Mouse (Mus musculus): ENCODE results near the gene Mycl.

Mycl gene

GRCm38 (mm10) chr4:123014501-123015282 lies 19.2 kb downstream of the Mycl start:
- no peak for DNase-seq (ENCODE audit: low spot score)

- DNase-seq (ENCODE audit: low spot score), result peak; percentile 89
These were observed 21.1 kb downstream of the Mycl start, which contains the start of gene Trit1 for GRCm38 (mm10) chr4:123016451-123016957. Gene Trit1 (plus strand): TSS chr4:123016597.

GRCm38 (mm10) chr4:123021591-123021990 lies 26.1 kb downstream of the Mycl start:
- no peak for DNase-seq (ENCODE audit: low spot score)

GRCm38 (mm10) chr4:123022896-123023295 lies 27.4 kb downstream of the Mycl start:
- DNase-seq (ENCODE audit: low spot score), result no peak

GRCm38 (mm10) chr4:123025418-123025817 lies 30.0 kb downstream of the Mycl start:
- DNase-seq (ENCODE audit: low spot score), result no peak

- DNase-seq (ENCODE audit: low spot score), result no peak
These were observed 30.7 kb downstream of the Mycl start for GRCm38 (mm10) chr4:123026161-123026560.

- DNase-seq (ENCODE audit: low spot score), result no peak
These were observed 31.1 kb downstream of the Mycl start for GRCm38 (mm10) chr4:123026597-123026996.

DNA sequence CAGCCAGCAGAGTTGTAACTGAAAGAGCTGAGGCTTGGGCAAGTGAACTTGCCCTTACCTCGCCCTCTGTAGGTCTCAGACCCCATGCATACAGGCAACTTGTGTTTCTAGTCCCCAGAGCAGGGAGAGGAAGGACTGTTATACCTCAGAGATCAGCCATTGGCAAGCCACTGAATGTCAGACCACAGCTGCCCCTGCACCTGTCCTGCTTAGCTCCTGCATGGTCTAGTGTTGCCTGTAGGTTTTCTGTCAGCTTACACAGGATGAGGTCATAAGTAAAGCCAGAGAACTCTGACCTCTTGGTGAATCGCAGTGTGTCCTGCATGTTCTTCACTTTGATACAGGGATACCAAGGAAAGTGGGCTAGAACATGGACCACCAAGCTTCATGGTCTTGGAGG lies 39.4 kb downstream of the Mycl start:
- DNase-seq (ENCODE audit: low spot score), result no peak

DNA sequence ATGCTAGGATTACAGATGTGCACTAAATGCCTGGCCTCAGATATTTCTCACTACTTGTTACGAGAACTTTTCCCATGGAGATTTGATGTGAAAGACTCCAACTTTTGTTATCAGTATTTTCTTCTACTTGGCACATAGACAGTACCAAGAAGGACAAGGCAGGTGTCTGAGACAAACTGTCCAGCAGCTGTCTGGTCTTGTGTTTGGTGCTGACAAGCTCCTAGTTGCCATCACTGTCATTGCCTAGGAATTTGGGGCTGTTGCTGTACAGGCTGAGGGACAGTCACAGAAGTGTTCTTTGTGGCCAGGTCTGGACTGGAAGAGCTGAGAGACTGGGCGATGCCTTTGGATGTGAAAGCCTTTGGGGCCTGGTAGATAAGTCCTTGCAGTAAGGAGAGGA lies 40.2 kb downstream of the Mycl start:
- no peak for DNase-seq (ENCODE audit: low spot score)

DNA sequence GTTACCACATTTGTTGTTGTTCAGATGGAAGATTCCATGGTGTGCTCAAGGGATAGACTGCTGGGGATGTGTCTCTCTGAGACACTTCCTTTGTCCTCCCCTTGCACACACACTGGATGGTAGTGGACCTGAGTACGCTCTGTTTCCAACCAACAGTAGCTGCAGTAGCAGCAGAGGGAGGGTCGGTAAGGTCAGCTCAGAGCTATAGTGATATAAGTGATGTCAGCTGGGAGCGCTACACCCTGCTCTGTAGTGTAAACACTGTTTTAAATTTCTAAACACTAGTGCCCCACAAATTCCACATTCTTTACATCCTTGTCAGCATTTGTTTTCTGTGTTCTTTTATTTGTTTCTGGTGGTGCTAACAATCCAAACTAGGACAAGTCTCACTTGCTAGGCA lies 41.3 kb downstream of the Mycl start:
- no peak for DNase-seq (ENCODE audit: low spot score)

GRCm38 (mm10) chr4:123041131-123041530 lies 45.7 kb downstream of the Mycl start:
- DNase-seq (ENCODE audit: low spot score), result no peak

DNA sequence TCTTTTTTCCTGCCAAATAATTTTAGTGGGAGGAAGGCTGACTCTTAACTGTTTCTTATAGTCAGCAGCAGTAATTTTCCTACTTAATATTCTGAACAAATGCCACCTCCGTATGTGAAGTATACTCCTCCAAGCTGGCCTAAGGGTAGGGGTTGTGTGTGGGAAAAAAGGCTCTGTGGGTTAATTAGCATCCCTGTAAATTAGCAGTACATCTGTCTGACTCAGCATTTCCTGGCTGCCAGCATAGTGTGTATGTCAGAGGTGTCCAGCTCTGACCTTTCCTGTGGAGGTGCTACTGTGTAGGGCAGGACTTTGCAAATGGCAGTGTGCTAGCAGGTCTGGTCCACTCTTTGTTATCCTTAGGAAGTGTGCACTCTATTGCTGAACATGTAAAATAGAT lies 48.4 kb downstream of the Mycl start:
- DNase-seq (ENCODE audit: low spot score), result no peak

GRCm38 (mm10) chr4:123044842-123045241 lies 49.4 kb downstream of the Mycl start:
- no peak for DNase-seq (ENCODE audit: low spot score)

DNA sequence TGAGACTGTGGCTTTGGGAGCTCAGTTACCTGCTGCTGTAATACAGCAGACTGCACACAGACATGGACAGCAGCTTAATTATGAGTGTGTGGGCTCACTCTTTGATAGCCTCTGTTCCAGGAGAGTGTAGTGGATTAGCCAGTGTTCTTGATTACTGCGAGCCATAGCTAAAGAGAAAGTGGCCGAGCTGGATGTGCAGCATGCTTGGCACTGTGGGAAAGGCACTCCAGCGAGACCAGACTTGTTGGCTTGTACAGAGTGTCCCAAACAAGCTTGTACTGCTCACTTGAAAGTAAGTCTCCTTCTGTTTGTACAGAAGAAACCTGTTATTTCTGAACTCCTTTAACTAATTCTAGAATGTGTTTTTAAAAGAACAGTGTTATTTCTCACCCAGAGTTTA lies 50.8 kb downstream of the Mycl start:
- DNase-seq (ENCODE audit: low spot score), result no peak

DNA sequence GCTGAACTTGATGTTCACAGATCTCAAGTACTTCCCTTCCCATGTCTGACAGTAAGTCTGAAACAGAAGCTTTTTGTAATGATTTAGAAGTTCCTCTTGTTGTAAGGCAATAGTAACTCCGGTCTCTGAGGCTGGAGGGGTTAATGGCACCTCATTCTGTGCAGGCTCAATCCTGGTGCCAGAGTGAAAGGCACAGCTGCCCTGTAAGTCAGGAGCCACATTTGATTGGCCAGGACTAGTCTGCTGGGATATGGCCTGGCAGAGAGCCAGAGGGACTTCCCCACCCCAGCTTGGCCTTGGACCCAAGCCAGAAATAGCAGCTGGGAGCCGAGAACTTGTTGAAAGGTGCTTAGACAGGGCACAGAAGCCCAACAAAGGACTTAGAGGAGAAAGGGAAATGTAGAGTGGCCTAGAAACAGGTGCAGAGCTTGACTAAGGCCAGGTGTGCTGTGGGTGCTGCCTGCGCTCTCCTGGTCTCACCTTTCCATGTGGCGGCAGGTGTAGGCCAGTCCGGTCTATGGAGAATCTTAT lies 55.3 kb downstream of the Mycl start:
- DNase-seq (ENCODE audit: low spot score), result peak; percentile 87
